Mouse (Mus musculus) urinary bladder, postnatal 14 days (tissue): ENCODE data around the gene Gm21773.
"Not testable (repeated sequence)": the region's sequence is repeated elsewhere in the genome, so short reads cannot be mapped to it uniquely, and the experiment has no call there.

Experiments used
- DNase-seq: peaks from one replicate; pipeline ENCODE4 v3.0.0; 2021; ENCODE audit warnings: low spot score

The Gm21773 gene

DNA sequence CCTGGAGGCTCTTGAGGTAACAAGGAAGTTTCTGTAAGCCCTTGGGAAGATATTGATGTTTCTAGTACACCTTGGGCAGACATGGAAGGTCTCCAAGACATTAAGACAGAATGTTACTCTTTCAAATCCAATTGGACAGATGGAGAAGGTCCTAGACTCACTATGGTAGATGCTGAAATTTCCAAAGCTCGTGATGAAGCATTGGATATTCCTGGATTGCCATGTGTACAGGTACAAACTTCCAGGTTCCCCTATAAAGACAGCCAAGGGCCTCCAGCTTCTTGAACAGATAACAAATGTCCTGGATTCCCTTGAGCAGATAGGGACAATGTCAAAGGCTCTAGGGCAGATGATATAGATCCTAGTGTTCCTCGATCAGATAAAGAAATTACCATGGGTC is at the start of gene Gm21773:
Gm21773 (minus strand) TSS at position 101 of the 400 bp plus-strand sequence.
- not testable (repeated sequence) for DNase-seq
